Comparison of ENCODE assay signal across 21 mouse cellular contexts in the genomic region with DNA sequence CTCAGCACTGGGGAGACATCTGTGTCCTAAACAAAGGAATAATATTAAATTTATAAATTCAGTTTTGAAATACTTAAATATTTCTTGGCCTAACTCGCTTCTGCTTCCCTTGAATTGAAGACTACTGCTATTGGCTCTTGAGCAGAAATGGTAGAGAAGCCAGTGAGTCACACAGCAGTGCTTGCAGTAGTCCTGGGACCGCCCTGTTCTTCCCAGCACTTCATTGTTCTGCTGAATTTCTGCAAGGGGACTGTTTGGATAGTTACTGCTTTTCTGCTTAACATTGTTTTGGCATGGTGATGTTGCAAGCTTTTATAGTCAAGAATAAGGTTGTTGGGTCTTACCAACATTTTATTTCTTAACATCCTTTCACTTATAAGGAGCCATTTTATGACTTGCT. TPM values are rescaled to one million over a fixed set of nuclear protein-coding genes. Genes with fewer than 3 reads are reported as not detected.
DNase-seq lines count a peak whose midpoint lies in the region; ATAC-seq and TF ChIP-seq lines count a peak whose summit lies in the region.
"Had no signal": no experiment of that assay in that cellular context is flagged by ENCODE, and none has a peak within 500 bp of the region (broad histone marks: within the 10 kb centered on the region; RNA-seq: fewer than 3 reads in every experiment).

No protein-coding gene starts in this region.

- no peak for ATAC-seq in cerebellum, adult (ENCODE audit: insufficient number of reproducible peaks, low FRiP score, low TSS enrichment)
- ATAC-seq: activated CD4-positive, CD25-positive, alpha-beta regulatory T cell, adult 4 months; forebrain, embryonic 15.5 days had no signal

- H3K4me3 ChIP-seq in heart, adult 2 months: no peak overlapping the region
- H3K4me3 ChIP-seq: embryonic facial prominence, embryonic 12.5 days; embryonic facial prominence, embryonic 15.5 days; forebrain, embryonic 15.5 days; heart, embryonic 10.5 days; hindbrain, embryonic 12.5 days; hindbrain, embryonic 15.5 days had no signal

- H3K9ac ChIP-seq in heart, adult 2 months (ENCODE audit: low read depth, low read length): no peak overlapping the region
- H3K9ac ChIP-seq: embryonic facial prominence, embryonic 12.5 days; embryonic facial prominence, embryonic 15.5 days; forebrain, embryonic 15.5 days; hindbrain, embryonic 12.5 days; hindbrain, embryonic 15.5 days had no signal

- peak overlapping the region; percentile 12 for H3K27ac ChIP-seq in heart, adult 2 months
- H3K27ac ChIP-seq: embryonic facial prominence, embryonic 12.5 days; embryonic facial prominence, embryonic 15.5 days; forebrain, embryonic 15.5 days; heart, embryonic 10.5 days; hindbrain, embryonic 12.5 days; hindbrain, embryonic 15.5 days had no signal

- TF ChIP-seq EP300 in heart, adult 2 months (IDR thresholded peaks at IDR 0.05; ENCODE audit: insufficient read depth, low read depth, low read length): no peak

- no peak for TF ChIP-seq POLR2A in heart, adult 2 months (IDR thresholded peaks at IDR 0.05; ENCODE audit: insufficient read depth, low read depth, low read length)

- no peaks in the 10 kb centered on the region for H3K4me1 ChIP-seq in heart, adult 2 months (ENCODE audit: control insufficient read depth, insufficient read depth, low read length)
- H3K4me1 ChIP-seq: embryonic facial prominence, embryonic 12.5 days; embryonic facial prominence, embryonic 15.5 days; forebrain, embryonic 15.5 days; heart, embryonic 10.5 days; hindbrain, embryonic 12.5 days; hindbrain, embryonic 15.5 days had no signal

- no peak for TF ChIP-seq CTCF in heart, adult 2 months (IDR thresholded peaks at IDR 0.05)

- H3K79me2 ChIP-seq in heart, adult 2 months (replicated peaks; ENCODE audit: control insufficient read depth, insufficient read depth, low read length): no peaks in the 10 kb centered on the region

- H3K27me3 ChIP-seq in heart, adult 2 months (ENCODE audit: control insufficient read depth, insufficient read depth, low read length): no peaks in the 10 kb centered on the region
- H3K27me3 ChIP-seq: embryonic facial prominence, embryonic 12.5 days; embryonic facial prominence, embryonic 15.5 days; forebrain, embryonic 15.5 days; hindbrain, embryonic 12.5 days; hindbrain, embryonic 15.5 days had no signal

- 85% methylated on average over 2 of the region's 2 CpGs for WGBS in heart, adult 2 months

- intact Hi-C loops in heart, adult 2 months (cut with DNase I): no loop called here

- DNase-seq in heart, adult 2 months: no peak
- DNase-seq in heart, adult 9 months (ENCODE audit: low spot score in 2 of 2): no peak
- peak; percentile 21 for DNase-seq in lung, postnatal 25 days (ENCODE audit: low spot score)
- no peak for DNase-seq in lung, postnatal 14 days
- peak; percentile 60 for DNase-seq in brain, adult 2 months (ENCODE audit: low read depth, low spot score)
- DNase-seq: adrenal gland, adult 8-10 months; adrenal gland, postnatal 25 days; cerebellum, adult 11 months; cerebellum, adult 2 months; cerebellum, adult 9-11 months; cerebellum, postnatal 25 days; gastrocnemius, postnatal 10 days; gastrocnemius, postnatal 36 days had no signal

- peaks cover 14% of the 10 kb centered on the region for H3K36me3 ChIP-seq in heart, adult 2 months (ENCODE audit: control insufficient read depth, insufficient read depth, low read length)

RNA-seq across cellular contexts. Expression of a gene that starts 25.7 kb away (rescaled TPM):
- total RNA-seq in heart, adult 2 months (2021): 100 to 1,000 TPM; 189 to 213 TPM
- 39.1 and 97.7 TPM in 2 replicates for polyA plus RNA-seq in heart, adult 2 months (2012; rRNA removed)

Comparison
In these comparisons a context has a peak if more than half of its experiments do, and no peak if none do; other contexts are left out.
1. DNase-seq: peak in lung, postnatal 25 days (single experiment) and brain, adult 2 months (single experiment); none in heart, adult 2 months (0 of 2), heart, adult 9 months (0 of 2) and lung, postnatal 14 days (single experiment).